Mouse (Mus musculus): ENCODE measurements at regions not wholly inside any gene's neighbourhood (a gene's known extent, or its start where the extent isn't known, plus 50 kb on each side); places are given as distances from the start of the nearest gene placed in this dataset.

DNA sequence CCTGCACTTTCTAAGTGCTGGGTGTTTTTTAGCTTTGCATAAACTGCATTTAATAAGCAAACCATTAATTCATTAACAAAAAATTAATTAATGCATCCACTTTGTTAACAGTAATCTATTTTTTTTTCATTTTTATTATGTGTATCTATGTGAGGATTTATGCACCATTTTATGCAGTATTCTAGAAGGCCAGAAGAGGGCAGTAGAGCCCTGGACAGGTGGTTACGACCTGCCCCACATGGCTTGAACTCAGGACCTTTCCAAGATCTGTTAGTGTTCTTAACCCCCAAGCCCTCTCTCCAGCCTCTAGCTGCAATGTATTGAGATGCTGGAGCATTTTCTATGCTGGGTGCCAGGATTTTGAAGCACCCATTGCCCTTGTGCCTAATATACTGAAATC is 377.6 kb upstream of the Tbx3 start:
- TF ChIP-seq CTCF (conservative IDR thresholded peaks at IDR 0.05; ENCODE audit: low read length) (peak; percentile 63), NANOG (IDR thresholded peaks at IDR 0.05; ENCODE audit: borderline replicate concordance, low read length) (no peak)
